Mouse (Mus musculus) heart, embryonic 10.5 days (tissue): ENCODE results near the gene Ceacam2. TPM values are rescaled to one million over a fixed set of nuclear protein-coding genes. Genes with fewer than 3 reads are reported as not detected.
"Not testable (repeated sequence)": the region's sequence is repeated elsewhere in the genome, so short reads cannot be mapped to it uniquely, and the experiment has no call there.

Source experiments
- DNase-seq: peaks from one replicate; pipeline ENCODE4 v3.0.0-alpha.2; 2017; ENCODE audit warnings: low spot score
- H3K27ac ChIP-seq: fragments of 300-500 bp; sonication (generic); 2 replicates; pipeline ENCODE4 v1.5.1; 2016; ENCODE audit warnings: mild to moderate bottlenecking
- H3K27me3 ChIP-seq: fragments of 300-500 bp; sonication (generic); 2 replicates; pipeline ENCODE4 v1.6.1; 2016; ENCODE audit warnings: mild to moderate bottlenecking; ENCODE audit not compliant: poor library complexity, insufficient read depth, severe bottlenecking
- H3K36me3 ChIP-seq: fragments of 300-500 bp; sonication (generic); 2 replicates; pipeline ENCODE4 v1.6.1; 2016; ENCODE audit warnings: mild to moderate bottlenecking, moderate library complexity
- H3K4me1 ChIP-seq: fragments of 300-500 bp; sonication (generic); 2 replicates; pipeline ENCODE4 v1.6.1; 2016; ENCODE audit warnings: mild to moderate bottlenecking
- H3K4me3 ChIP-seq: fragments of 300-500 bp; sonication (generic); 2 replicates; pipeline ENCODE4 v1.5.1; 2016; ENCODE audit warnings: mild to moderate bottlenecking, moderate library complexity
- H3K9me3 ChIP-seq: fragments of 300-500 bp; sonication (generic); 2 replicates; pipeline ENCODE4 v1.6.1; 2016; ENCODE audit warnings: mild to moderate bottlenecking, moderate library complexity
- WGBS: fragments of 180-500 bp; shearing (Covaris S2); methylation state at CpG from one replicate; pipeline ENCODE4 v1.1.7; 2016; 5-methylcytosine and 5-hydroxymethylcytosine counted together
- polyA plus RNA-seq: library from polyadenylated mRNA; unstranded; fragments of >200 nt; fragmentation: Nextera tagmentation; extraction: Ambion mirVana; gene quantifications from 2 replicates; pipeline ENCODE4 v1.2.1, GENCODE M21; 2016

Gene Ceacam2
- polyA plus RNA-seq, 1 experiment from 2014 or later, result not detected

- H3K36me3 ChIP-seq, result no peaks in the 10 kb centered on the region
- DNase-seq, result no peak
- H3K27ac ChIP-seq, result no peak overlapping the region
- H3K4me3 ChIP-seq, result no peak overlapping the region
- H3K4me1 ChIP-seq, result no peaks in the 10 kb centered on the region
- 70% methylated on average over 2 of the region's 2 CpGs for WGBS
- H3K27me3 ChIP-seq, result no peaks in the 10 kb centered on the region
- no peaks in the 10 kb centered on the region for H3K9me3 ChIP-seq
Measured at GRCm38 (mm10) chr7:25530837-25531236, 8.8 kb downstream of the Ceacam2 start.

GRCm38 (mm10) chr7:25516070-25516777 lies 23.4 kb downstream of the Ceacam2 start:
- H3K4me3 ChIP-seq, H3K4me1 ChIP-seq, DNase-seq, H3K36me3 ChIP-seq, H3K27me3 ChIP-seq, H3K9me3 ChIP-seq, H3K27ac ChIP-seq: not testable (repeated sequence)
- WGBS, result 91% methylated on average over 3 of the region's 5 CpGs

- DNase-seq, H3K36me3 ChIP-seq, H3K4me1 ChIP-seq, H3K4me3 ChIP-seq, H3K27ac ChIP-seq, H3K9me3 ChIP-seq, H3K27me3 ChIP-seq: not testable (repeated sequence)
- WGBS, result 78% methylated on average over 1 of the region's 1 CpGs
Measured at GRCm38 (mm10) chr7:25515667-25516066, 24.0 kb downstream of the Ceacam2 start.

GRCm38 (mm10) chr7:25509925-25510324 lies 29.7 kb downstream of the Ceacam2 start:
- H3K9me3 ChIP-seq, result no peaks in the 10 kb centered on the region
- no peak overlapping the region for H3K27ac ChIP-seq
- 32% methylated on average over 3 of the region's 3 CpGs for WGBS
- H3K36me3 ChIP-seq, result no peaks in the 10 kb centered on the region
- no peaks in the 10 kb centered on the region for H3K27me3 ChIP-seq
- H3K4me3 ChIP-seq, result no peak overlapping the region
- no peak for DNase-seq
- no peaks in the 10 kb centered on the region for H3K4me1 ChIP-seq

GRCm38 (mm10) chr7:25494649-25495048 lies 45.0 kb downstream of the Ceacam2 start:
- Histone ChIP-seq H3K4me3 (no peak overlapping the region), H3K4me1 (no peaks in the 10 kb centered on the region), H3K27me3 (no peaks in the 10 kb centered on the region), H3K9me3 (no peaks in the 10 kb centered on the region), H3K27ac (no peak overlapping the region), H3K36me3 (no peaks in the 10 kb centered on the region)
- no peak for DNase-seq
- 74% methylated on average over 1 of the region's 1 CpGs for WGBS

- not testable (repeated sequence) for H3K36me3 ChIP-seq, H3K4me1 ChIP-seq, H3K27me3 ChIP-seq, H3K9me3 ChIP-seq, DNase-seq, H3K27ac ChIP-seq, H3K4me3 ChIP-seq
- no CpG with 5 or more reads among the region's 1 CpGs for WGBS
Measured at GRCm38 (mm10) chr7:25490698-25491097, 49.0 kb downstream of the Ceacam2 start.

GRCm38 (mm10) chr7:25489382-25489781 lies 50.3 kb downstream of the Ceacam2 start:
- H3K4me1 ChIP-seq, H3K27me3 ChIP-seq, DNase-seq, H3K36me3 ChIP-seq, H3K4me3 ChIP-seq, H3K9me3 ChIP-seq, H3K27ac ChIP-seq: not testable (repeated sequence)
- 84% methylated on average over 3 of the region's 3 CpGs for WGBS

GRCm38 (mm10) chr7:25486186-25486585 lies 53.5 kb downstream of the Ceacam2 start:
- DNase-seq, result no peak
- Histone ChIP-seq H3K4me3 (no peak overlapping the region), H3K27me3 (no peaks in the 10 kb centered on the region), H3K36me3 (no peaks in the 10 kb centered on the region), H3K4me1 (no peaks in the 10 kb centered on the region), H3K9me3 (no peaks in the 10 kb centered on the region), H3K27ac (no peak overlapping the region)
- WGBS, result 18% methylated on average over 1 of the region's 1 CpGs

- H3K9me3 ChIP-seq, result no peaks in the 10 kb centered on the region
- H3K4me3 ChIP-seq, result no peak overlapping the region
- H3K27ac ChIP-seq, result no peak overlapping the region
- no peaks in the 10 kb centered on the region for H3K4me1 ChIP-seq
- no peaks in the 10 kb centered on the region for H3K36me3 ChIP-seq
- DNase-seq, result no peak
- 66% methylated on average over 5 of the region's 5 CpGs for WGBS
- no peaks in the 10 kb centered on the region for H3K27me3 ChIP-seq
Measured at GRCm38 (mm10) chr7:25485061-25485460, 54.6 kb downstream of the Ceacam2 start.

- 75% methylated on average over 8 of the region's 8 CpGs for WGBS
- Histone ChIP-seq H3K4me3 (no peak overlapping the region), H3K9me3 (no peaks in the 10 kb centered on the region), H3K36me3 (no peaks in the 10 kb centered on the region), H3K27ac (no peak overlapping the region), H3K27me3 (no peaks in the 10 kb centered on the region), H3K4me1 (no peaks in the 10 kb centered on the region)
- no peak for DNase-seq
Measured at GRCm38 (mm10) chr7:25483133-25483735, 56.4 kb downstream of the Ceacam2 start.

- not testable (repeated sequence) for H3K36me3 ChIP-seq, H3K27ac ChIP-seq, DNase-seq, H3K9me3 ChIP-seq, H3K27me3 ChIP-seq, H3K4me3 ChIP-seq, H3K4me1 ChIP-seq
- WGBS, result 54% methylated on average over 8 of the region's 8 CpGs
Measured at GRCm38 (mm10) chr7:25480791-25481190, 58.9 kb downstream of the Ceacam2 start.

GRCm38 (mm10) chr7:25479440-25479839 lies 60.2 kb downstream of the Ceacam2 start:
- H3K27me3 ChIP-seq, result no peaks in the 10 kb centered on the region

GRCm38 (mm10) chr7:25477752-25478093 lies 61.9 kb downstream of the Ceacam2 start:
- not testable (repeated sequence) for H3K27ac ChIP-seq, H3K36me3 ChIP-seq, H3K27me3 ChIP-seq, H3K4me1 ChIP-seq, H3K9me3 ChIP-seq, H3K4me3 ChIP-seq, DNase-seq
- 58% methylated on average over 2 of the region's 2 CpGs for WGBS

More at GRCm38 (mm10) chr7:25479440-25479839, 60.2 kb downstream of the Ceacam2 start:
- Histone ChIP-seq H3K4me3 (no peak overlapping the region), H3K4me1 (0 out of 2 replicates have a peak, but pooled peaks cover 4% of the 10 kb centered on the region), H3K36me3 (no peaks in the 10 kb centered on the region), H3K27ac (no peak overlapping the region), H3K9me3 (no peaks in the 10 kb centered on the region)
- WGBS, result 0% methylated on average over 1 of the region's 1 CpGs
- DNase-seq, result no peak
